Mouse (Mus musculus) lung, adult 18-20 months (tissue): ENCODE results near the gene Tldc1.

ENCODE experiments used
- DNase-seq, 2 experiments: peaks; one replicate each; pipeline ENCODE4 v3.0.0; 2022; ENCODE audit warnings: mixed read lengths in 2 of 2

Gene Tldc1

GRCm38 (mm10) chr8:119778263-119778662 is at the start of gene Tldc1:
Gene Tldc1 (minus strand): TSS chr8:119778416.
- DNase-seq: peak; percentile 100

- peak in 1 of 2 experiments; percentile 42 for DNase-seq
Measured at GRCm38 (mm10) chr8:119827721-119828153, 49.5 kb upstream of the Tldc1 start.

GRCm38 (mm10) chr8:119826982-119827381 is 48.8 kb upstream of the Tldc1 start:
- no peak for DNase-seq

- DNase-seq: peak in 1 of 2 experiments; percentile 50
Measured at GRCm38 (mm10) chr8:119825950-119826730, 47.9 kb upstream of the Tldc1 start.

GRCm38 (mm10) chr8:119824809-119825273 is 46.6 kb upstream of the Tldc1 start:
- peak in 1 of 2 experiments; percentile 33 for DNase-seq

GRCm38 (mm10) chr8:119824100-119824499 is 45.9 kb upstream of the Tldc1 start:
- DNase-seq: peak in 1 of 2 experiments; percentile 27

- DNase-seq: no peak
Measured at GRCm38 (mm10) chr8:119823278-119823677, 45.1 kb upstream of the Tldc1 start.

- DNase-seq: no peak
Measured at GRCm38 (mm10) chr8:119821691-119822090, 43.5 kb upstream of the Tldc1 start.

- DNase-seq: no peak
Measured at GRCm38 (mm10) chr8:119819976-119820375, 41.8 kb upstream of the Tldc1 start.

GRCm38 (mm10) chr8:119819316-119819715 is 41.1 kb upstream of the Tldc1 start:
- no peak for DNase-seq

- no peak for DNase-seq
Measured at GRCm38 (mm10) chr8:119817446-119817845, 39.2 kb upstream of the Tldc1 start.

- no peak for DNase-seq
Measured at GRCm38 (mm10) chr8:119816219-119816618, 38.0 kb upstream of the Tldc1 start.

- DNase-seq: peak; percentile 53 to 55
Measured at GRCm38 (mm10) chr8:119812650-119813431, 34.6 kb upstream of the Tldc1 start.

- peak in 1 of 2 experiments; percentile 44 for DNase-seq
Measured at GRCm38 (mm10) chr8:119811925-119812324, 33.7 kb upstream of the Tldc1 start.

- no peak for DNase-seq
Measured at GRCm38 (mm10) chr8:119810953-119811499, 32.8 kb upstream of the Tldc1 start.

- no peak for DNase-seq
Measured at GRCm38 (mm10) chr8:119810127-119810868, 32.1 kb upstream of the Tldc1 start.

- no peak for DNase-seq
Measured at GRCm38 (mm10) chr8:119809620-119810019, 31.4 kb upstream of the Tldc1 start.

- no peak for DNase-seq
Measured at GRCm38 (mm10) chr8:119807687-119808086, 29.5 kb upstream of the Tldc1 start.

GRCm38 (mm10) chr8:119806422-119807263 is 28.4 kb upstream of the Tldc1 start:
- DNase-seq: no peak

- DNase-seq: no peak
Measured at GRCm38 (mm10) chr8:119805275-119805674, 27.1 kb upstream of the Tldc1 start.

- no peak for DNase-seq
Measured at GRCm38 (mm10) chr8:119802592-119802991, 24.4 kb upstream of the Tldc1 start.

GRCm38 (mm10) chr8:119801168-119801567 is 23.0 kb upstream of the Tldc1 start:
- no peak for DNase-seq
